Mouse (Mus musculus) liver (tissue): ENCODE data around the gene Arfip1.

ENCODE experiments used
- DNase-seq: peaks from one replicate; pipeline ENCODE4 v3.0.0-alpha.2; 2020; ENCODE audit warnings: mixed read lengths

Gene Arfip1

DNA sequence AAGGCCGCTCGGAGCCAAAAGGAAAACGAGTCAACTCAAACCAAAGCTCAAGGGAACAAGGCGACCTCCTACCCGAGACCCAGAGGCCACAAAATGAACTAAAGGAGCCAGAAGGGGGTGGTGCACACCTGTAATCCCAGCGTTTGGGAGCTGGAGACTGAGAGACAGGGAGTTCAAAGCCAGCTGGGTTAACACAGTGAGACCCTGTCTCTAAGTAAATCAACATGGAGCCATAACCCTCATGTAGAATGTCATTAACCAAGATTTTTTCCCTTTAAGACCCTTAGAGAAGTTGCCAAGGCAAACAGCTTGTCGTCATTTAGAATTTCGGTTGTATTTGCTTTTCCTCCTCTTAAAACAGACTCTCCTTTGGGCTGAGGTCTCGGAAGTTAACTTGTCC is 133.4 kb downstream of the Arfip1 start:
- no peak for DNase-seq

DNA sequence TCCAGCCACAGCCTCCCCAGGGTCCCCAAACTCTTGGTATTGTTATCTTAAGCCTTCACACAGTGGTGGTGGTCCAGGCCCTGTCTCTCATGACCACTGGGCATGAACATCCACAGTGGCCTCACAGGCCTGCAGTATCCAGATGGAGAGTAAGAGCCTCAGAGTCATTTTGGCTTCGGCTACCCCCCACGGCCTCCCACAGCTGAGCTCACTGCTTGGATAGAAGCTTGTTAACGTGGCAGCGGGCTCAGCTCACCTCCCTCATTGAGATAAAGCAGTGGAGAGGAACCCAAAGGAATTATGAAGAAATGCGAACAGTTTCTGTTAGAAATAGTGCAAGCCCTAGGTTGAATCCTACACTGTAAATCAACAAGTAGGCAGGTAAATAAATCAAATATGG is 134.6 kb downstream of the Arfip1 start:
- DNase-seq = no peak
